Mouse (Mus musculus) hindbrain, postnatal 0 days (tissue): Measurements from ENCODE around the gene Pcbp4. TPM values are rescaled to one million over a fixed set of nuclear protein-coding genes. Genes with fewer than 3 reads are reported as not detected.

Experiments used
- ATAC-seq: fragments of 200-750 bp; cut with Nextera tagmentation; 2 replicates; pipeline ENCODE4 v1.8.0; 2017; ENCODE audit warnings: mild to moderate bottlenecking, moderate TSS enrichment, moderate library complexity
- DNase-seq: peaks from one replicate; pipeline ENCODE4 v3.0.0-alpha.2; 2015; ENCODE audit warnings: low spot score
- H3K27ac ChIP-seq: fragments of 300-500 bp; sonication (generic); 2 replicates; pipeline ENCODE4 v1.5.1; 2014; ENCODE audit warnings: mild to moderate bottlenecking
- H3K27me3 ChIP-seq: fragments of 300-500 bp; sonication (generic); 2 replicates; pipeline ENCODE4 v1.6.1; 2014; ENCODE audit warnings: low read length, mixed read lengths; ENCODE audit not compliant: insufficient read depth
- H3K36me3 ChIP-seq: fragments of 300-500 bp; sonication (generic); 2 replicates; pipeline ENCODE4 v1.6.1; 2014; ENCODE audit warnings: low read length, mixed read lengths; ENCODE audit not compliant: insufficient read depth
- H3K4me1 ChIP-seq: fragments of 300-500 bp; sonication (generic); 2 replicates; pipeline ENCODE4 v1.6.1; 2014; ENCODE audit warnings: antibody characterized with exemption, low read length, mixed read lengths; ENCODE audit not compliant: insufficient read depth
- H3K4me2 ChIP-seq: fragments of 300-500 bp; sonication (generic); 2 replicates; pipeline ENCODE4 v1.6.1; 2014; ENCODE audit warnings: low read depth, mild to moderate bottlenecking, low read length, moderate library complexity, mixed read lengths
- H3K4me3 ChIP-seq: fragments of 300-500 bp; sonication (generic); 2 replicates; pipeline ENCODE4 v1.5.1; 2014; ENCODE audit warnings: low read length
- H3K9ac ChIP-seq: fragments of 300-500 bp; sonication (generic); replicated peaks from 2 replicates; pipeline ENCODE4 v1.6.1; 2014; ENCODE audit warnings: mild to moderate bottlenecking, low read length, moderate library complexity, mixed read lengths
- H3K9me3 ChIP-seq: fragments of 300-500 bp; sonication (generic); 2 replicates; pipeline ENCODE4 v1.6.1; 2016; ENCODE audit warnings: low read length, mixed read lengths
- CTCF ChIP-seq: IDR thresholded peaks from 2 replicates; pipeline ENCODE4 v1.5.1; 2016; ENCODE audit warnings: antibody characterized with exemption, control low read depth, low read depth
- WGBS: fragments of 180-500 bp; shearing (Covaris S2); extraction: QIAGEN DNeasy Blood & Tissue Kit; methylation state at CpG from one replicate; pipeline ENCODE4 v1.1.7; 2014; 5-methylcytosine and 5-hydroxymethylcytosine counted together
- polyA plus RNA-seq: library from polyadenylated mRNA; unstranded; fragments of >200 nt; fragmentation: Nextera tagmentation; extraction: Ambion mirVana; gene quantifications from 2 replicates; pipeline ENCODE4 v1.2.1, GENCODE M21; 2015
- total RNA-seq: library from RNA; depleted of rRNA; stranded (reverse); fragments of >200 nt; gene quantifications from 2 replicates; pipeline ENCODE4 v1.2.3, GENCODE M21; 2014; rRNA removed

The Pcbp4 gene
- total RNA-seq (623 and 719 TPM in 2 replicates), polyA plus RNA-seq (214 and 228 TPM in 2 replicates)

- TF ChIP-seq CTCF, result no peak
- peaks cover 35% of the 10 kb centered on the region for H3K4me1 ChIP-seq
These were observed at the start of gene Pcbp4 for GRCm38 (mm10) chr9:106453271-106454070. Pcbp4 (plus strand) TSS chr9:106453291.

GRCm38 (mm10) chr9:106405275-106405674 lies 47.8 kb upstream of the Pcbp4 start:
- no peak overlapping the region for H3K4me3 ChIP-seq
- ATAC-seq (peak; percentile 66), DNase-seq (peak; percentile 64)
- H3K4me2 ChIP-seq, result no peak overlapping the region
- no peaks in the 10 kb centered on the region for H3K27me3 ChIP-seq
- no peak overlapping the region for H3K9ac ChIP-seq
- H3K36me3 ChIP-seq, result no peaks in the 10 kb centered on the region
- no peak overlapping the region for H3K27ac ChIP-seq
- H3K9me3 ChIP-seq, result no peaks in the 10 kb centered on the region
- no peak for TF ChIP-seq CTCF
- H3K4me1 ChIP-seq, result no peaks in the 10 kb centered on the region
- WGBS, result 33% methylated on average over 6 of the region's 6 CpGs

More at GRCm38 (mm10) chr9:106453271-106454070, at the start of gene Pcbp4:
- WGBS, result 1% methylated on average over 45 of the region's 74 CpGs
- DNase-seq, result peak; percentile 73
- peak within 1 kb of the TSS; percentile 70 for H3K4me3 ChIP-seq
- peak within 1 kb of the TSS; percentile 94 for H3K27ac ChIP-seq
- ATAC-seq, result peak; percentile 74
- no peaks in the 10 kb centered on the region for H3K36me3 ChIP-seq
- no peaks in the 10 kb centered on the region for H3K27me3 ChIP-seq
- peak within 1 kb of the TSS; percentile 85 for H3K9ac ChIP-seq
- peak within 1 kb of the TSS; percentile 92 for H3K4me2 ChIP-seq
- H3K9me3 ChIP-seq, result no peaks in the 10 kb centered on the region

- no peak for TF ChIP-seq CTCF
- no peak for DNase-seq
- H3K9ac ChIP-seq, result no peak overlapping the region
- H3K4me3 ChIP-seq, result no peak overlapping the region
- H3K9me3 ChIP-seq, result no peaks in the 10 kb centered on the region
- H3K27ac ChIP-seq, result no peak overlapping the region
- ATAC-seq, result no peak
- no peak overlapping the region for H3K4me2 ChIP-seq
- no peaks in the 10 kb centered on the region for H3K36me3 ChIP-seq
- no peaks in the 10 kb centered on the region for H3K27me3 ChIP-seq
- no peaks in the 10 kb centered on the region for H3K4me1 ChIP-seq
- 45% methylated on average over 8 of the region's 8 CpGs for WGBS
These were observed 46.5 kb upstream of the Pcbp4 start for GRCm38 (mm10) chr9:106406443-106407078.

- no peak overlapping the region for H3K9ac ChIP-seq
- H3K27me3 ChIP-seq, result no peaks in the 10 kb centered on the region
- H3K27ac ChIP-seq, result no peak overlapping the region
- WGBS, result 97% methylated on average over 4 of the region's 4 CpGs
- peak; percentile 34; the same call in 1 of the 2 replicates for TF ChIP-seq CTCF
- ATAC-seq (no peak), DNase-seq (no peak)
- H3K9me3 ChIP-seq, result no peaks in the 10 kb centered on the region
- H3K4me2 ChIP-seq, result no peak overlapping the region
- H3K36me3 ChIP-seq, result no peaks in the 10 kb centered on the region
- H3K4me1 ChIP-seq, result no peaks in the 10 kb centered on the region
- no peak overlapping the region for H3K4me3 ChIP-seq
These were observed 44.0 kb upstream of the Pcbp4 start for GRCm38 (mm10) chr9:106409096-106409495.

- TF ChIP-seq CTCF, result no peak
- Histone ChIP-seq H3K9me3 (no peaks in the 10 kb centered on the region), H3K4me2 (no peak overlapping the region), H3K36me3 (no peaks in the 10 kb centered on the region), H3K4me3 (no peak overlapping the region), H3K4me1 (no peaks in the 10 kb centered on the region), H3K9ac (no peak overlapping the region), H3K27ac (no peak overlapping the region), H3K27me3 (no peaks in the 10 kb centered on the region)
- 82% methylated on average over 2 of the region's 2 CpGs for WGBS
- DNase-seq (no peak), ATAC-seq (no peak)
These were observed 42.9 kb upstream of the Pcbp4 start for GRCm38 (mm10) chr9:106410086-106410650.

GRCm38 (mm10) chr9:106411091-106411594 lies 41.9 kb upstream of the Pcbp4 start:
- no peaks in the 10 kb centered on the region for H3K4me1 ChIP-seq
- ATAC-seq, result no peak
- H3K36me3 ChIP-seq, result no peaks in the 10 kb centered on the region
- no peaks in the 10 kb centered on the region for H3K9me3 ChIP-seq
- H3K4me2 ChIP-seq, result no peak overlapping the region
- H3K9ac ChIP-seq, result no peak overlapping the region
- H3K27ac ChIP-seq, result no peak overlapping the region
- 71% methylated on average over 9 of the region's 9 CpGs for WGBS
- H3K4me3 ChIP-seq, result no peak overlapping the region
- no peak for DNase-seq
- H3K27me3 ChIP-seq, result no peaks in the 10 kb centered on the region
- no peak for TF ChIP-seq CTCF
